ENCODE assay signal across 7 mouse cellular contexts in genomic region chr6:56715270-56715666, GRCm38 (mm10). TPM values are rescaled to one million over a fixed set of nuclear protein-coding genes. Genes with fewer than 3 reads are reported as not detected.
DNase-seq lines count a peak whose midpoint lies in the region; ATAC-seq lines count a peak whose summit lies in the region.

No protein-coding gene starts in this region.

- no peaks in the 10 kb centered on the region for H3K36me3 ChIP-seq in hindbrain, embryonic 12.5 days
- no peaks in the 10 kb centered on the region for H3K36me3 ChIP-seq in liver, embryonic 16.5 days (ENCODE audit: control insufficient read depth, insufficient read depth)

- H3K27ac ChIP-seq in hindbrain, embryonic 12.5 days: peak overlapping the region; percentile 96
- peak overlapping the region; percentile 94 for H3K27ac ChIP-seq in liver, embryonic 16.5 days (ENCODE audit: low read length)

- H3K4me1 ChIP-seq in hindbrain, embryonic 12.5 days: peaks cover 7% of the 10 kb centered on the region
- H3K4me1 ChIP-seq in liver, embryonic 16.5 days (ENCODE audit: control insufficient read depth, low read depth, low read length): peaks cover 11% of the 10 kb centered on the region

- peak; percentile 71 for ATAC-seq in hindbrain, embryonic 12.5 days (ENCODE audit: low FRiP score)
- ATAC-seq in liver, embryonic 16.5 days (ENCODE audit: low read depth): 0 out of 2 replicates have a peak, but pooled peaks have one; percentile 2
- ATAC-seq in neutrophil, adult 5-6 weeks (ENCODE audit: extremely low read depth, insufficient number of reproducible peaks, low FRiP score, poor library complexity, severe bottlenecking): peak; percentile 35

- H3K9me3 ChIP-seq in hindbrain, embryonic 12.5 days (replicated peaks): no peaks in the 10 kb centered on the region
- H3K9me3 ChIP-seq in liver, embryonic 16.5 days (replicated peaks; ENCODE audit: control insufficient read depth, low read length): no peaks in the 10 kb centered on the region

- H3K4me2 ChIP-seq in hindbrain, embryonic 12.5 days (replicated peaks): peak overlapping the region; percentile 48
- H3K4me2 ChIP-seq in liver, embryonic 16.5 days (ENCODE audit: low read depth, low read length): peak overlapping the region; percentile 73

- peak overlapping the region; percentile 80 for H3K9ac ChIP-seq in hindbrain, embryonic 12.5 days
- peak overlapping the region; percentile 94 for H3K9ac ChIP-seq in liver, embryonic 16.5 days (ENCODE audit: low read depth, low read length)

- WGBS in hindbrain, embryonic 12.5 days: 1% methylated on average over 25 of the region's 25 CpGs
- WGBS in liver, embryonic 16.5 days (ENCODE audit: insufficient replicate concordance): 0% methylated on average over 25 of the region's 25 CpGs

- peak overlapping the region; percentile 75 for H3K4me3 ChIP-seq in hindbrain, embryonic 12.5 days
- peak overlapping the region; percentile 92 for H3K4me3 ChIP-seq in liver, embryonic 16.5 days (ENCODE audit: low read depth, low read length)

- no peaks in the 10 kb centered on the region for H3K27me3 ChIP-seq in hindbrain, embryonic 12.5 days
- H3K27me3 ChIP-seq in liver, embryonic 16.5 days (ENCODE audit: control insufficient read depth, insufficient read depth, low read depth, low read length): no peaks in the 10 kb centered on the region

- DNase-seq in urinary bladder, postnatal 25 days (ENCODE audit: low spot score): peak; percentile 34
- DNase-seq in urinary bladder, adult 18-20 months (ENCODE audit: low spot score in 2 of 2): no peak
- DNase-seq in c-Kit-positive CD71-positive TER-119-negative erythroid progenitor cells, embryonic 14.5 days (ENCODE audit: low read depth): peak; percentile 59
- no peak for DNase-seq in gastrocnemius, postnatal 4 days (ENCODE audit: low spot score in 2 of 2)

RNA-seq across cellular contexts. Expression of gene Avl9, which starts 0.6 kb away (rescaled TPM):
- 39.0 and 44.8 TPM in 2 replicates for polyA plus RNA-seq in hindbrain, embryonic 12.5 days (2016; fragmentation: Nextera tagmentation; extraction: Ambion mirVana)
- polyA plus RNA-seq in liver, embryonic 16.5 days (2015; fragmentation: Nextera tagmentation; extraction: Ambion mirVana): 3.4 and 3.6 TPM in 2 replicates
- total RNA-seq in neutrophil, adult 5-6 weeks (2017): 80.5 and 105 TPM in 2 replicates
- 10 to 100 TPM in 1 of 2 experiments, 1 to 10 TPM in 1; 8.9 to 10.3 TPM for total RNA-seq in gastrocnemius, postnatal 4 days (2021)

RNA-seq across cellular contexts. Expression of gene Lsm5, which starts 10.8 kb away (rescaled TPM):
- 142 and 150 TPM in 2 replicates for polyA plus RNA-seq in hindbrain, embryonic 12.5 days (2016; fragmentation: Nextera tagmentation; extraction: Ambion mirVana)
- 47.7 and 60.1 TPM in 2 replicates for polyA plus RNA-seq in liver, embryonic 16.5 days (2015; fragmentation: Nextera tagmentation; extraction: Ambion mirVana)
- 30.9 and 37.6 TPM in 2 replicates for total RNA-seq in neutrophil, adult 5-6 weeks (2017)
- total RNA-seq in gastrocnemius, postnatal 4 days (2021): 10 to 100 TPM; 36.0 to 42.8 TPM

Comparison
In these comparisons a context has a peak if more than half of its experiments do, and no peak if none do; other contexts are left out.
1. DNase-seq: peak in urinary bladder, postnatal 25 days (single experiment) and c-Kit-positive CD71-positive TER-119-negative erythroid progenitor cells, embryonic 14.5 days (single experiment); none in urinary bladder, adult 18-20 months (0 of 2) and gastrocnemius, postnatal 4 days (0 of 2).
2. ATAC-seq: peak in every context shown above with its lines; median percentile 71 in hindbrain, embryonic 12.5 days; 35 in neutrophil, adult 5-6 weeks; 2 in liver, embryonic 16.5 days.